Mouse (Mus musculus) hindbrain, postnatal 0 days (tissue): ENCODE results near the gene Gm17606. TPM values are rescaled to one million over a fixed set of nuclear protein-coding genes. Genes with fewer than 3 reads are reported as not detected.

Source experiments
- ATAC-seq: fragments of 200-750 bp; cut with Nextera tagmentation; 2 replicates; pipeline ENCODE4 v1.8.0; 2017; ENCODE audit warnings: mild to moderate bottlenecking, moderate TSS enrichment, moderate library complexity
- DNase-seq: peaks from one replicate; pipeline ENCODE4 v3.0.0-alpha.2; 2015; ENCODE audit warnings: low spot score
- H3K27ac ChIP-seq: fragments of 300-500 bp; sonication (generic); 2 replicates; pipeline ENCODE4 v1.5.1; 2014; ENCODE audit warnings: mild to moderate bottlenecking
- H3K27me3 ChIP-seq: fragments of 300-500 bp; sonication (generic); 2 replicates; pipeline ENCODE4 v1.6.1; 2014; ENCODE audit warnings: low read length, mixed read lengths; ENCODE audit not compliant: insufficient read depth
- H3K36me3 ChIP-seq: fragments of 300-500 bp; sonication (generic); 2 replicates; pipeline ENCODE4 v1.6.1; 2014; ENCODE audit warnings: low read length, mixed read lengths; ENCODE audit not compliant: insufficient read depth
- H3K4me1 ChIP-seq: fragments of 300-500 bp; sonication (generic); 2 replicates; pipeline ENCODE4 v1.6.1; 2014; ENCODE audit warnings: antibody characterized with exemption, low read length, mixed read lengths; ENCODE audit not compliant: insufficient read depth
- H3K4me2 ChIP-seq: fragments of 300-500 bp; sonication (generic); 2 replicates; pipeline ENCODE4 v1.6.1; 2014; ENCODE audit warnings: low read depth, mild to moderate bottlenecking, low read length, moderate library complexity, mixed read lengths
- H3K4me3 ChIP-seq: fragments of 300-500 bp; sonication (generic); 2 replicates; pipeline ENCODE4 v1.5.1; 2014; ENCODE audit warnings: low read length
- H3K9ac ChIP-seq: fragments of 300-500 bp; sonication (generic); replicated peaks from 2 replicates; pipeline ENCODE4 v1.6.1; 2014; ENCODE audit warnings: mild to moderate bottlenecking, low read length, moderate library complexity, mixed read lengths
- H3K9me3 ChIP-seq: fragments of 300-500 bp; sonication (generic); 2 replicates; pipeline ENCODE4 v1.6.1; 2016; ENCODE audit warnings: low read length, mixed read lengths
- CTCF ChIP-seq: IDR thresholded peaks from 2 replicates; pipeline ENCODE4 v1.5.1; 2016; ENCODE audit warnings: antibody characterized with exemption, control low read depth, low read depth
- WGBS: fragments of 180-500 bp; shearing (Covaris S2); extraction: QIAGEN DNeasy Blood & Tissue Kit; methylation state at CpG from one replicate; pipeline ENCODE4 v1.1.7; 2014; 5-methylcytosine and 5-hydroxymethylcytosine counted together
- polyA plus RNA-seq: library from polyadenylated mRNA; unstranded; fragments of >200 nt; fragmentation: Nextera tagmentation; extraction: Ambion mirVana; gene quantifications from 2 replicates; pipeline ENCODE4 v1.2.1, GENCODE M21; 2015
- total RNA-seq: library from RNA; depleted of rRNA; stranded (reverse); fragments of >200 nt; gene quantifications from 2 replicates; pipeline ENCODE4 v1.2.3, GENCODE M21; 2014

The Gm17606 gene
- total and polyA plus RNA-seq, 2 experiments from 2014 or later, result not detected

GRCm38 (mm10) chr14:54676290-54676689 is 35.5 kb downstream of the Gm17606 start:
- Histone ChIP-seq H3K4me1 (no peaks in the 10 kb centered on the region), H3K4me2 (no peak overlapping the region), H3K4me3 (no peak overlapping the region), H3K9ac (no peak overlapping the region), H3K36me3 (peaks cover 50% of the 10 kb centered on the region), H3K27me3 (no peaks in the 10 kb centered on the region), H3K27ac (no peak overlapping the region), H3K9me3 (no peaks in the 10 kb centered on the region)
- TF ChIP-seq CTCF, result no peak
- ATAC-seq, result no peak
- 85% methylated on average over 5 of the region's 5 CpGs for WGBS
- DNase-seq, result no peak

GRCm38 (mm10) chr14:54678657-54679304 is 38.0 kb downstream of the Gm17606 start:
- Histone ChIP-seq H3K9ac (no peak overlapping the region), H3K36me3 (peaks cover 34% of the 10 kb centered on the region), H3K27me3 (no peaks in the 10 kb centered on the region), H3K4me2 (no peak overlapping the region), H3K27ac (no peak overlapping the region), H3K9me3 (no peaks in the 10 kb centered on the region), H3K4me1 (no peaks in the 10 kb centered on the region), H3K4me3 (no peak overlapping the region)
- DNase-seq, result no peak
- no peak for TF ChIP-seq CTCF
- no peak for ATAC-seq
- 82% methylated on average over 16 of the region's 16 CpGs for WGBS

GRCm38 (mm10) chr14:54682396-54682795 is 41.6 kb downstream of the Gm17606 start:
- Histone ChIP-seq H3K36me3 (peaks cover 11% of the 10 kb centered on the region), H3K9me3 (no peaks in the 10 kb centered on the region), H3K9ac (no peak overlapping the region), H3K4me1 (0 out of 2 replicates have a peak, but pooled peaks cover 6% of the 10 kb centered on the region), H3K4me2 (no peak overlapping the region), H3K27me3 (no peaks in the 10 kb centered on the region), H3K4me3 (no peak overlapping the region), H3K27ac (no peak overlapping the region)
- TF ChIP-seq CTCF, result no peak
- 78% methylated on average over 3 of the region's 3 CpGs for WGBS
- DNase-seq (no peak), ATAC-seq (no peak)

GRCm38 (mm10) chr14:54685471-54685870 is 44.7 kb downstream of the Gm17606 start:
- Histone ChIP-seq H3K36me3 (peaks cover 8% of the 10 kb centered on the region), H3K4me2 (peak overlapping the region; percentile 91), H3K27ac (peak overlapping the region; percentile 98; the same call in 1 of the 2 replicates), H3K27me3 (no peaks in the 10 kb centered on the region), H3K4me3 (peak overlapping the region; percentile 91), H3K9me3 (no peaks in the 10 kb centered on the region), H3K4me1 (peaks cover 10% of the 10 kb centered on the region; the same call in 1 of the 2 replicates), H3K9ac (peak overlapping the region; percentile 95)
- 12% methylated on average over 8 of the region's 8 CpGs for WGBS
- DNase-seq, result no peak
- no peak for TF ChIP-seq CTCF
- ATAC-seq, result no peak

- DNase-seq, result peak; percentile 92
- Histone ChIP-seq H3K27ac (peak within 1 kb of the TSS; percentile 98), H3K4me1 (peaks cover 10% of the 10 kb centered on the region; the same call in 1 of the 2 replicates), H3K9me3 (no peaks in the 10 kb centered on the region), H3K4me3 (peak within 1 kb of the TSS; percentile 91), H3K4me2 (peak within 1 kb of the TSS; percentile 91), H3K27me3 (no peaks in the 10 kb centered on the region), H3K9ac (peak within 1 kb of the TSS; percentile 95), H3K36me3 (peaks cover 13% of the 10 kb centered on the region)
- peak; percentile 79 for ATAC-seq
- under 1% methylated on average over 41 of the region's 41 CpGs for WGBS
- peak; percentile 68 for TF ChIP-seq CTCF
Observed at GRCm38 (mm10) chr14:54686063-54686521, 45.3 kb downstream of the Gm17606 start, which contains the start of gene 1700123O20Rik. TSS of gene 1700123O20Rik (plus strand) at chr14:54686216.

- H3K36me3 ChIP-seq, result peaks cover 13% of the 10 kb centered on the region
- H3K4me1 ChIP-seq, result peaks cover 10% of the 10 kb centered on the region; the same call in 1 of the 2 replicates
- H3K27me3 ChIP-seq, result no peaks in the 10 kb centered on the region
- H3K4me3 ChIP-seq, result peak within 1 kb of the TSS; percentile 91
- no peak for TF ChIP-seq CTCF
- H3K9me3 ChIP-seq, result no peaks in the 10 kb centered on the region
- H3K27ac ChIP-seq, result peak within 1 kb of the TSS; percentile 98
- peak; percentile 98 for ATAC-seq
- WGBS, result under 1% methylated on average over 44 of the region's 44 CpGs
- peak within 1 kb of the TSS; percentile 95 for H3K9ac ChIP-seq
- H3K4me2 ChIP-seq, result peak within 1 kb of the TSS; percentile 91
- peak; percentile 100 for DNase-seq
Observed at GRCm38 (mm10) chr14:54686522-54687143, 45.9 kb downstream of the Gm17606 start, which contains the start of gene Acin1. TSS of gene Acin1 (minus strand) at chr14:54686931.
